Mouse (Mus musculus) megakaryocyte, embryonic 14.5 days (primary cell): ENCODE results near the gene 4930558K02Rik.

Experiments used
- FLI1 ChIP-seq: IDR thresholded peaks from 2 replicates; pipeline ENCODE4 v1.6.1; 2012; ENCODE audit warnings: low read length, inconsistent platforms, mixed read lengths
- GATA1 ChIP-seq: IDR thresholded peaks from 3 replicates; pipeline ENCODE4 v1.6.1; 2012; ENCODE audit warnings: mixed read lengths, low read length, inconsistent platforms, borderline replicate concordance

DNA sequence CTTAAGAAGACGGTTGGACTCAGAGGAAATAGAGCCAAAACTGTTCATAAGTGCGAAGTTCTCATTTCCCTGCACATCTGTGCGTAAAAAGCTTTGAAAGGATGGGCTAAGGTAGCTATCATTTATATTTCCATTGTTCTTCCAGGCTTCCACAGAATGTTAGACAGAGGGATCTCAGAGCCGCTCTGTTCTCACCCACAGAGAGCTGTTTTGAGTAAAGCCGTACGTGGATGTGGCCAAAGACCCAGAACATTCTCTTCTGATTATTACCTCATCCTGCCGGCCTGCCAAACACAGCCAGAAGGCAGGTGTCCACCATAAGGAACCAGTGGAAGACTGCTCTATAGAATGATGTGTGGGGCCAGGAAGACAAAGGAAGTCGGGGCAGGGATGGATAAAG lies 21.9 kb upstream of the 4930558K02Rik start:
- TF ChIP-seq GATA1: no peak
- TF ChIP-seq FLI1: no peak
